ENCODE assay signal across 34 mouse cellular contexts in the genomic region with DNA sequence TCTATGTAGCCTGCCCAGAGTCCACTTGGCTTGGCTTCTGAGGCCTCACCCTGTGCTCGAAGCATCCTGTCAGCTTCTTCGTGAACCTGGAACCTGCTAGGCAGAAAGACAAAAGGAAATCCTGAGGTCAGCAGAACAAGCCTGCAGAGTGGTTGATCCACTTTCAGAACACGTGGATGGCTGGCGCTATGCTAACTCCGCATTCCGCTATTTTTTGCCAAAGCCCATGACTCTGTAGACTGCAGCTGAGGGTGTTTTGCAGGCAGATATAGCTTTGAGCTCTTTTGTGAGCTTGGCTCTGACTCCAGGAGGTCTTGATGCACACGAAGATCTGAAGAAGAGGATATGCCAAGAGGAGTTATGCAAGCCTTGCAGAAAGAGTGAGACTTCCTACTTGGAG. TPM values are rescaled to one million over a fixed set of nuclear protein-coding genes. Genes with fewer than 3 reads are reported as not detected.
A peak's percentile ranks its signal among the peaks of the same experiment; 100 is the strongest.
DNase-seq lines count a peak whose midpoint lies in the region; ATAC-seq and TF ChIP-seq lines count a peak whose summit lies in the region.
"Had no signal": no experiment of that assay in that cellular context is flagged by ENCODE, and none has a peak within 500 bp of the region (broad histone marks: within the 10 kb centered on the region; RNA-seq: fewer than 3 reads in every experiment).

No protein-coding gene starts in this region.

- intact Hi-C loops in heart, adult 2 months (cut with DNase I): loop anchor here (5.0 kb wide), 1 partner anchor 110 kb away; a partner anchor contains a TSS

- no peak for TF ChIP-seq EP300 in heart, adult 2 months (IDR thresholded peaks at IDR 0.05; ENCODE audit: insufficient read depth, low read depth, low read length)

- no peaks in the 10 kb centered on the region for H3K79me2 ChIP-seq in heart, adult 2 months (replicated peaks; ENCODE audit: control insufficient read depth, insufficient read depth, low read length)

- H3K4me3 ChIP-seq in heart, adult 2 months: no peak overlapping the region
- H3K4me3 ChIP-seq: forebrain, embryonic 13.5 days; hindbrain, embryonic 12.5 days; limb, embryonic 13.5 days; midbrain, embryonic 12.5 days; neural tube, embryonic 13.5 days had no signal

- no peak for TF ChIP-seq CTCF in heart, adult 2 months (IDR thresholded peaks at IDR 0.05)

- WGBS in heart, adult 2 months: 68% methylated on average over 7 of the region's 7 CpGs

- no peak for TF ChIP-seq POLR2A in heart, adult 2 months (IDR thresholded peaks at IDR 0.05; ENCODE audit: insufficient read depth, low read depth, low read length)

- no peaks in the 10 kb centered on the region for H3K4me1 ChIP-seq in heart, adult 2 months (ENCODE audit: control insufficient read depth, insufficient read depth, low read length)
- H3K4me1 ChIP-seq: forebrain, embryonic 13.5 days; midbrain, embryonic 12.5 days had no signal

- no peak overlapping the region for H3K9ac ChIP-seq in heart, adult 2 months (ENCODE audit: low read depth, low read length)
- H3K9ac ChIP-seq: forebrain, embryonic 13.5 days; hindbrain, embryonic 12.5 days; limb, embryonic 13.5 days; midbrain, embryonic 12.5 days; neural tube, embryonic 13.5 days had no signal

- peak; percentile 54 for ATAC-seq in frontal cortex, adult (ENCODE audit: low TSS enrichment)
- ATAC-seq in CD4-positive, CD25-positive, alpha-beta regulatory T cell, adult 4 months: no peak
- ATAC-seq: forebrain, embryonic 13.5 days; intestine, embryonic 16.5 days had no signal

- no peaks in the 10 kb centered on the region for H3K36me3 ChIP-seq in heart, adult 2 months (ENCODE audit: control insufficient read depth, insufficient read depth, low read length)
- H3K36me3 ChIP-seq: G1E; hindbrain, embryonic 12.5 days; limb, embryonic 13.5 days; midbrain, embryonic 12.5 days; neural tube, embryonic 13.5 days had no signal

- H3K27ac ChIP-seq in heart, adult 2 months: no peak overlapping the region
- H3K27ac ChIP-seq: forebrain, embryonic 13.5 days; hindbrain, embryonic 12.5 days; limb, embryonic 13.5 days; midbrain, embryonic 12.5 days; neural tube, embryonic 13.5 days had no signal

- no peak for DNase-seq in frontal cortex, postnatal 14 days (ENCODE audit: low spot score in 2 of 2)
- peak; percentile 47 to 63 for DNase-seq in right cerebral cortex, adult 2 months (ENCODE audit: low spot score in 2 of 2)
- DNase-seq in right cerebral cortex, postnatal 14 days: no peak
- DNase-seq in right cerebral cortex, postnatal 10 days (ENCODE audit: low spot score in 2 of 2): peak; percentile 60 to 77
- no peak for DNase-seq in thymus, postnatal 0 days (ENCODE audit: low spot score)
- DNase-seq in heart, adult 2 months: no peak
- DNase-seq: adrenal gland, adult 8-10 months; cerebellum, adult 11 months; cerebellum, adult 9-10 months; cerebellum, postnatal 36 days; gastrocnemius, postnatal 25 days; heart, adult 11 months; heart, postnatal 36 days; kidney, adult 9 months; kidney, postnatal 25 days; lung, postnatal 36 days; thymus, adult 18-20 months; thymus, postnatal 36 days had no signal

- H3K27me3 ChIP-seq in heart, adult 2 months (ENCODE audit: control insufficient read depth, insufficient read depth, low read length): no peaks in the 10 kb centered on the region
- H3K27me3 ChIP-seq: forebrain, embryonic 13.5 days; hindbrain, embryonic 12.5 days; neural tube, embryonic 13.5 days had no signal

RNA-seq across cellular contexts. Expression of a gene that starts 43.2 kb away (rescaled TPM):
- not detected in 2 replicates for polyA plus RNA-seq in thymus, postnatal 0 days (2015; fragmentation: Nextera tagmentation; extraction: Ambion mirVana)
- total RNA-seq in heart, adult 2 months (2021): not detected
- polyA plus RNA-seq in heart, adult 2 months (2012; rRNA removed): 0.09 TPM in 1 of 2 replicates, not detected in the other
- polyA plus RNA-seq in CD4-positive, CD25-positive, alpha-beta regulatory T cell, adult 4 months (2017; shearing (Covaris generic)): under 1 TPM in 1 of 2 experiments, not detected in 1; 0.12 TPM
- total RNA-seq: adrenal gland, postnatal 4 days; gastrocnemius, postnatal 25 days; heart, postnatal 36 days; megakaryocyte, adult 5-6 weeks had no signal
- polyA plus RNA-seq: C2C12; G1E; heart, embryonic 11.5 days; hindbrain, embryonic 12.5 days; intestine, embryonic 16.5 days; limb, embryonic 13.5 days; liver, embryonic 11.5 days; liver, embryonic 16.5 days; lung, embryonic 16.5 days had no signal

Comparison
In these comparisons a context has a peak if more than half of its experiments do, and no peak if none do; other contexts are left out.
1. DNase-seq: peak in right cerebral cortex, adult 2 months (2 of 2) and right cerebral cortex, postnatal 10 days (2 of 2); none in frontal cortex, postnatal 14 days (0 of 2), right cerebral cortex, postnatal 14 days (single experiment), thymus, postnatal 0 days (single experiment) and heart, adult 2 months (0 of 2).